Mouse (Mus musculus) CH12.LX (cell line): ENCODE data around the gene Arhgef3.

Experiments used
- CTCF ChIP-seq, 2 experiments: IDR thresholded peaks in 1 of 2; conservative IDR thresholded peaks in 1 of 2; 2 replicates each; pipeline ENCODE4 v1.5.1; 2011 to 2012; ENCODE audit warnings: low read depth in 2 of 2, low read length in 2 of 2, improper control_type of control experiment in 1 of 2, inconsistent platforms in 1 of 2, mild to moderate bottlenecking in 1 of 2, moderate library complexity in 1 of 2
- E2F4 ChIP-seq: IDR thresholded peaks from 2 replicates; pipeline ENCODE4 v1.6.1; 2011; ENCODE audit warnings: low read depth, low read length, improper control_type of control experiment; ENCODE audit not compliant: insufficient replicate concordance
- ELF1 ChIP-seq: IDR thresholded peaks from 2 replicates; pipeline ENCODE4 v1.6.1; 2014; ENCODE audit warnings: low read depth, mild to moderate bottlenecking, inconsistent platforms, low read length, improper control_type of control experiment
- MYC ChIP-seq: IDR thresholded peaks from 2 replicates; pipeline ENCODE4 v1.6.1; 2011; ENCODE audit warnings: low read depth, mild to moderate bottlenecking, improper control_type of control experiment, low read length
- NRF1 ChIP-seq: IDR thresholded peaks from 2 replicates; pipeline ENCODE4 v1.6.1; 2014; ENCODE audit warnings: low read depth, mild to moderate bottlenecking, inconsistent platforms, low read length, improper control_type of control experiment, moderate library complexity
- POLR2A ChIP-seq: IDR thresholded peaks from 2 replicates; pipeline ENCODE4 v1.6.1; 2011; ENCODE audit warnings: low read depth, mild to moderate bottlenecking, improper control_type of control experiment, low read length
- RAD21 ChIP-seq: IDR thresholded peaks from 2 replicates; pipeline ENCODE4 v1.6.1; 2011; ENCODE audit warnings: low read depth, mild to moderate bottlenecking, low read length, improper control_type of control experiment, moderate library complexity
- TBP ChIP-seq: conservative IDR thresholded peaks from 2 replicates; pipeline ENCODE4 v1.6.1; 2011; ENCODE audit warnings: low read depth, low read length, improper control_type of control experiment
- UBTF ChIP-seq: IDR thresholded peaks from 2 replicates; pipeline ENCODE4 v1.6.1; 2012; ENCODE audit warnings: low read depth, mild to moderate bottlenecking, inconsistent platforms, low read length, improper control_type of control experiment, moderate library complexity

DNA sequence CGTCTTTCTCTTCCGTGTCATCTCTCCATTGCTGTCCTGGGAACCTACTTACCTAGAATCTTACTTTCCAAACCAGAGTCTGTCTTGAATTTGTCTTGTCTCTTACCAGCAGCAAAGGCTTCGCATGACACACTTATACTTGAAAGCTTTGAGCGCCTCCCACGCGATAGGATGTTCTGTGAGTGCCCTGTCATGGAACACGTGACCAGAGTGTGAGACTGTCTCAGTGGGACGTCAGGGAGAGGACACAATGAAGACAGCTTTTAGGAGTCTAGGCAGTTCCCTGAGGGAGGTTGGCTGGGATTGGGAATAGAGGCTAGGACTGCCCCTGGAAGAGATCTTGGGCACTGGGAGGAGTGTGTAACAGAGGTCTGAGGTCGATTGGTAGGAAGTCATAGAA, 18.6 kb upstream of the Arhgef3 start:
- TF ChIP-seq E2F4: no peak
- TF ChIP-seq TBP: no peak
- TF ChIP-seq ELF1: no peak
- TF ChIP-seq CTCF (conservative IDR thresholded peaks at IDR 0.05 in 1 of 2, IDR thresholded peaks at IDR 0.05 in 1 of 2; ENCODE audit: low read depth in 2 of 2, low read length in 2 of 2): no peak
- no peak for TF ChIP-seq RAD21
- TF ChIP-seq UBTF: no peak
- no peak for TF ChIP-seq MYC
- TF ChIP-seq NRF1: no peak
- TF ChIP-seq POLR2A: no peak
